Mouse (Mus musculus): ENCODE data around the gene Olfr1032.
"Not testable (repeated sequence)": the region's sequence is repeated elsewhere in the genome, so short reads cannot be mapped to it uniquely, and the experiment has no call there.

Gene Olfr1032

GRCm38 (mm10) chr2:86005240-86005639 lies at the start of gene Olfr1032:
Gene Olfr1032 (plus strand): TSS chr2:86005540.
- no peak for DNase-seq

- no peak for DNase-seq
Observed at GRCm38 (mm10) chr2:85973595-85973994, 31.7 kb upstream of the Olfr1032 start, which contains the start of gene Olfr1029. Gene Olfr1029 (plus strand): TSS chr2:85973895.

GRCm38 (mm10) chr2:85978976-85979375 lies 26.4 kb upstream of the Olfr1032 start, which contains the start of gene Olfr1030:
Gene Olfr1030 (plus strand): TSS chr2:85979276.
- no peak for DNase-seq

GRCm38 (mm10) chr2:85990004-85990403 lies 15.3 kb upstream of the Olfr1032 start, which contains the start of gene Olfr1031:
Gene Olfr1031 (plus strand): TSS chr2:85990304.
- no peak for DNase-seq

GRCm38 (mm10) chr2:86020406-86020805 lies 15.1 kb downstream of the Olfr1032 start, which contains the start of gene Olfr1033:
Gene Olfr1033 (plus strand): TSS chr2:86020633.
- peak in 1 of 2 experiments; percentile 3 for DNase-seq

GRCm38 (mm10) chr2:86021518-86021917 lies 16.2 kb downstream of the Olfr1032 start:
- DNase-seq: not testable (repeated sequence)

GRCm38 (mm10) chr2:86045561-86045960 lies 40.2 kb downstream of the Olfr1032 start, which contains the start of gene Olfr1034:
Gene Olfr1034 (plus strand): TSS chr2:86045861.
- DNase-seq: no peak

- not testable (repeated sequence) for DNase-seq
Observed at GRCm38 (mm10) chr2:86050777-86051176, 45.4 kb downstream of the Olfr1032 start.
